Mouse (Mus musculus): ENCODE measurements around the gene Cdv3. TPM values are rescaled to one million over a fixed set of nuclear protein-coding genes. Genes with fewer than 3 reads are reported as not detected.

Cdv3 gene
- total RNA-seq, 2 experiments from 2014 or later, result 69.3 to 72.9 TPM

GRCm38 (mm10) chr9:103384141-103384796 lies 18.6 kb upstream of the Cdv3 start:
- H3K27ac ChIP-seq, result no peak overlapping the region
- no peak for DNase-seq (ENCODE audit: low spot score in 2 of 2)
- no peak for TF ChIP-seq CTCF (conservative IDR thresholded peaks at IDR 0.05)
- H3K4me3 ChIP-seq, result no peak overlapping the region

GRCm38 (mm10) chr9:103383576-103383975 lies 17.9 kb upstream of the Cdv3 start:
- Histone ChIP-seq H3K27ac (no peak overlapping the region), H3K4me3 (no peak overlapping the region)
- DNase-seq (ENCODE audit: low spot score in 2 of 2), result no peak
- TF ChIP-seq CTCF (conservative IDR thresholded peaks at IDR 0.05), result no peak

- H3K4me3 ChIP-seq, result no peak overlapping the region
- no peak for DNase-seq (ENCODE audit: low spot score in 2 of 2)
- no peak overlapping the region for H3K27ac ChIP-seq
- no peak for TF ChIP-seq CTCF (conservative IDR thresholded peaks at IDR 0.05)
These were observed 17.3 kb upstream of the Cdv3 start for GRCm38 (mm10) chr9:103382989-103383388.

- DNase-seq (ENCODE audit: low spot score in 2 of 2), result no peak
- Histone ChIP-seq H3K27ac (no peak overlapping the region), H3K4me3 (no peak overlapping the region)
- TF ChIP-seq CTCF (conservative IDR thresholded peaks at IDR 0.05), result no peak
These were observed 14.9 kb upstream of the Cdv3 start for GRCm38 (mm10) chr9:103380566-103380965.

GRCm38 (mm10) chr9:103379199-103379598 lies 13.6 kb upstream of the Cdv3 start:
- H3K27ac ChIP-seq, result no peak overlapping the region
- no peak overlapping the region for H3K4me3 ChIP-seq
- no peak for DNase-seq (ENCODE audit: low spot score in 2 of 2)
- no peak for TF ChIP-seq CTCF (conservative IDR thresholded peaks at IDR 0.05)

- no peak for DNase-seq (ENCODE audit: low spot score in 2 of 2)
- no peak for TF ChIP-seq CTCF (conservative IDR thresholded peaks at IDR 0.05)
- no peak overlapping the region for H3K4me3 ChIP-seq
- H3K27ac ChIP-seq, result no peak overlapping the region
These were observed 13.0 kb upstream of the Cdv3 start for GRCm38 (mm10) chr9:103378686-103379085.

GRCm38 (mm10) chr9:103376346-103377320 lies 11.0 kb upstream of the Cdv3 start:
- no peak for DNase-seq (ENCODE audit: low spot score in 2 of 2)
- Histone ChIP-seq H3K27ac (no peak overlapping the region), H3K4me3 (no peak overlapping the region)
- no peak for TF ChIP-seq CTCF (conservative IDR thresholded peaks at IDR 0.05)

GRCm38 (mm10) chr9:103372271-103373010 lies 6.8 kb upstream of the Cdv3 start:
- TF ChIP-seq CTCF (conservative IDR thresholded peaks at IDR 0.05), result no peak
- no peak for DNase-seq (ENCODE audit: low spot score in 2 of 2)
- no peak overlapping the region for H3K4me3 ChIP-seq
- no peak overlapping the region for H3K27ac ChIP-seq

- no peak for DNase-seq (ENCODE audit: low spot score in 2 of 2)
- Histone ChIP-seq H3K27ac (no peak overlapping the region), H3K4me3 (no peak overlapping the region)
- TF ChIP-seq CTCF (conservative IDR thresholded peaks at IDR 0.05), result no peak
These were observed 4.3 kb upstream of the Cdv3 start for GRCm38 (mm10) chr9:103369951-103370350.

GRCm38 (mm10) chr9:103366356-103366755 lies 716 bp upstream of the Cdv3 start:
- Histone ChIP-seq H3K4me3 (peak overlapping the region; percentile 56), H3K27ac (peak overlapping the region; percentile 91)
- DNase-seq (ENCODE audit: low spot score in 2 of 2), result no peak
- no peak for TF ChIP-seq CTCF (conservative IDR thresholded peaks at IDR 0.05)

GRCm38 (mm10) chr9:103364601-103365289 lies 895 bp downstream of the Cdv3 start:
- TF ChIP-seq CTCF (conservative IDR thresholded peaks at IDR 0.05), result no peak
- peak in 1 of 2 experiments; percentile 40 for DNase-seq (ENCODE audit: low spot score in 2 of 2)
- H3K4me3 ChIP-seq, result peak overlapping the region; percentile 83
- H3K27ac ChIP-seq, result peak overlapping the region; percentile 92

- DNase-seq (ENCODE audit: low spot score in 2 of 2), result no peak
- Histone ChIP-seq H3K27ac (peak overlapping the region; percentile 92), H3K4me3 (peak overlapping the region; percentile 83)
- peak; percentile 27; the same call in 1 of the 2 replicates for TF ChIP-seq CTCF (conservative IDR thresholded peaks at IDR 0.05)
These were observed 1.8 kb downstream of the Cdv3 start for GRCm38 (mm10) chr9:103363730-103364417.
